Mouse (Mus musculus) ES-Bruce4 (cell line): Measurements from ENCODE around the gene Numbl. TPM values are rescaled to one million over a fixed set of nuclear protein-coding genes. Genes with fewer than 3 reads are reported as not detected.

Experiments
- H3K27ac ChIP-seq: 2 replicates; pipeline ENCODE4 v1.5.1; 2012; ENCODE audit warnings: low read length, inconsistent platforms; ENCODE audit not compliant: insufficient read depth
- H3K27me3 ChIP-seq: 2 replicates; pipeline ENCODE4 v1.6.1; 2012; ENCODE audit warnings: mild to moderate bottlenecking, low read length, inconsistent platforms; ENCODE audit not compliant: control insufficient read depth, poor library complexity, insufficient read depth, severe bottlenecking
- H3K36me3 ChIP-seq: 2 replicates; pipeline ENCODE4 v1.6.1; 2012; ENCODE audit warnings: inconsistent platforms, mild to moderate bottlenecking, low read length, moderate library complexity; ENCODE audit not compliant: control insufficient read depth, poor library complexity, insufficient read depth, severe bottlenecking
- H3K4me1 ChIP-seq: one replicate; pipeline ENCODE4 v1.8.1; 2011; ENCODE audit warnings: low read length; ENCODE audit not compliant: control insufficient read depth, insufficient read depth
- H3K4me3 ChIP-seq: 2 replicates; pipeline ENCODE4 v1.5.1; 2011; ENCODE audit warnings: low read depth, mild to moderate bottlenecking, low read length
- H3K9ac ChIP-seq: 2 replicates; pipeline ENCODE4 v1.6.1; 2012; ENCODE audit warnings: low read depth, mild to moderate bottlenecking, inconsistent platforms; ENCODE audit not compliant: poor library complexity, severe bottlenecking
- H3K9me3 ChIP-seq: replicated peaks from 2 replicates; pipeline ENCODE4 v1.6.1; 2012; ENCODE audit warnings: mild to moderate bottlenecking, low read length, inconsistent platforms; ENCODE audit not compliant: control insufficient read depth, poor library complexity, insufficient read depth, severe bottlenecking
- CTCF ChIP-seq: IDR thresholded peaks from one replicate; pipeline ENCODE4 v1.8.1; 2011; ENCODE audit warnings: low read depth, low read length
- EP300 ChIP-seq: IDR thresholded peaks from 2 replicates; pipeline ENCODE4 v1.6.1; 2011; ENCODE audit warnings: low read depth, low read length; ENCODE audit not compliant: insufficient read depth
- POLR2A ChIP-seq: IDR thresholded peaks from one replicate; pipeline ENCODE4 v1.8.1; 2011; ENCODE audit warnings: low read length; ENCODE audit not compliant: insufficient read depth
- polyA plus RNA-seq: library from polyadenylated mRNA; stranded (reverse); fragments of >200 nt; gene quantifications from 2 replicates; pipeline ENCODE4 v1.2.4, GENCODE M21; 2011; ENCODE audit warnings: low read depth; ENCODE audit not compliant: missing spikeins, insufficient read depth, insufficient read length

Gene Numbl
- polyA plus RNA-seq, 1 experiment: 32.9 TPM

- no peak overlapping the region for H3K27ac ChIP-seq
- no peak overlapping the region for H3K4me3 ChIP-seq
- H3K9ac ChIP-seq: no peak overlapping the region
- no peaks in the 10 kb centered on the region for H3K36me3 ChIP-seq
- no peaks in the 10 kb centered on the region for H3K9me3 ChIP-seq
- no peak for TF ChIP-seq EP300
- no peak for TF ChIP-seq CTCF
- no peak for TF ChIP-seq POLR2A
- peaks cover 2% of the 10 kb centered on the region for H3K4me1 ChIP-seq
- H3K27me3 ChIP-seq: no peaks in the 10 kb centered on the region
Observed at GRCm38 (mm10) chr7:27231693-27232331, 26.4 kb upstream of the Numbl start.

GRCm38 (mm10) chr7:27232781-27233281 lies 25.4 kb upstream of the Numbl start, which contains the start of gene Coq8b:
Gene Coq8b (plus strand): TSS chr7:27233023.
- TF ChIP-seq EP300: no peak
- peak; percentile 52 for TF ChIP-seq CTCF
- Histone ChIP-seq H3K27ac (no peak within 1 kb of the TSS), H3K9me3 (no peaks in the 10 kb centered on the region), H3K4me1 (peaks cover 2% of the 10 kb centered on the region), H3K9ac (peak within 1 kb of the TSS; percentile 32; the same call in 1 of the 2 replicates), H3K27me3 (no peaks in the 10 kb centered on the region), H3K36me3 (no peaks in the 10 kb centered on the region), H3K4me3 (peak within 1 kb of the TSS; percentile 51)

GRCm38 (mm10) chr7:27233300-27233699 lies 24.9 kb upstream of the Numbl start:
- Histone ChIP-seq H3K36me3 (no peaks in the 10 kb centered on the region), H3K27ac (no peak overlapping the region), H3K9me3 (no peaks in the 10 kb centered on the region), H3K4me3 (peak overlapping the region; percentile 51), H3K4me1 (peaks cover 2% of the 10 kb centered on the region), H3K27me3 (no peaks in the 10 kb centered on the region), H3K9ac (peak overlapping the region; percentile 32; the same call in 1 of the 2 replicates)
- TF ChIP-seq CTCF (no peak), EP300 (no peak), POLR2A (no peak)

- Histone ChIP-seq H3K9me3 (no peaks in the 10 kb centered on the region), H3K27ac (no peak overlapping the region), H3K9ac (no peak overlapping the region), H3K4me1 (peaks cover 2% of the 10 kb centered on the region), H3K36me3 (no peaks in the 10 kb centered on the region), H3K27me3 (no peaks in the 10 kb centered on the region), H3K4me3 (no peak overlapping the region)
- no peak for TF ChIP-seq POLR2A
- TF ChIP-seq CTCF: no peak
- TF ChIP-seq EP300: no peak
Observed at GRCm38 (mm10) chr7:27235726-27236125, 22.5 kb upstream of the Numbl start.

GRCm38 (mm10) chr7:27237527-27237926 lies 20.7 kb upstream of the Numbl start:
- Histone ChIP-seq H3K27ac (no peak overlapping the region), H3K9me3 (no peaks in the 10 kb centered on the region), H3K36me3 (no peaks in the 10 kb centered on the region), H3K9ac (no peak overlapping the region), H3K27me3 (no peaks in the 10 kb centered on the region), H3K4me3 (no peak overlapping the region), H3K4me1 (peaks cover 4% of the 10 kb centered on the region)
- TF ChIP-seq EP300 (no peak), CTCF (peak; percentile 39), POLR2A (no peak)

- Histone ChIP-seq H3K9ac (no peak overlapping the region), H3K4me1 (peaks cover 8% of the 10 kb centered on the region), H3K36me3 (no peaks in the 10 kb centered on the region), H3K27ac (no peak overlapping the region), H3K4me3 (no peak overlapping the region), H3K9me3 (no peaks in the 10 kb centered on the region), H3K27me3 (no peaks in the 10 kb centered on the region)
- TF ChIP-seq EP300: no peak
- no peak for TF ChIP-seq POLR2A
- no peak for TF ChIP-seq CTCF
Observed at GRCm38 (mm10) chr7:27238568-27238967, 19.7 kb upstream of the Numbl start.
